ENCODE assay signal across 8 mouse cellular contexts in the genomic region with DNA sequence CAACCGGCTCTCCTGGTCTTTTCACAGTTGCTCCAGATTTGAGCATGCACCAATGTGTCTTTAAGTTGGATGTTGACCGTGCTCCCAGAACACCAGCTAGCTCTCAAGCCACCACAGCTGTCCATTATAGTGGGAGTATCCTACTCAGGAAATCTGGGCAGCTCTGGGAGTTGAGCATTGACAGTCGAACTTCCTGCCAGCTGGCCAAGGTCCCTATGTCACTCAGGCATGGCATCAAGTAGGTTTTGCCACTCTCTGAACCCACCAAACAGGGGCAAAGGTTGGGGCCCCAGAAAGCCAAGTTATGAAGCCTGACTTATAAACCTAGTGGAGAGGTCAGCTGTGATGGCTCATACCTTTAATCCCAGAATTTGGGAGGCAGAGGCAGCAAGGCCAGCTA. TPM values are rescaled to one million over a fixed set of nuclear protein-coding genes. Genes with fewer than 3 reads are reported as not detected.
DNase-seq lines count a peak whose midpoint lies in the region; ATAC-seq and TF ChIP-seq lines count a peak whose summit lies in the region.
"Had no signal": no experiment of that assay in that cellular context is flagged by ENCODE, and none has a peak within 500 bp of the region (broad histone marks: within the 10 kb centered on the region; RNA-seq: fewer than 3 reads in every experiment).

No protein-coding gene starts in this region.

- ATAC-seq in hindbrain, postnatal 0 days: no peak
- no peak for ATAC-seq in erythroblast, adult 5-6 weeks (replicated peaks; ENCODE audit: low FRiP score, poor library complexity, severe bottlenecking)
- ATAC-seq: forebrain, embryonic 14.5 days had no signal

- no peak for TF ChIP-seq CTCF in hindbrain, postnatal 0 days (IDR thresholded peaks at IDR 0.05; ENCODE audit: low read depth)

- 95% methylated on average over 3 of the region's 3 CpGs for WGBS in hindbrain, embryonic 10.5 days
- WGBS in hindbrain, postnatal 0 days: 66% methylated on average over 3 of the region's 3 CpGs
- 89% methylated on average over 3 of the region's 3 CpGs for WGBS in limb, embryonic 10.5 days

- peaks cover 31% of the 10 kb centered on the region for H3K4me1 ChIP-seq in hindbrain, embryonic 10.5 days (replicated peaks)
- peaks cover 15% of the 10 kb centered on the region for H3K4me1 ChIP-seq in hindbrain, postnatal 0 days (ENCODE audit: insufficient read depth, low read length)
- H3K4me1 ChIP-seq in limb, embryonic 10.5 days: peaks cover 28% of the 10 kb centered on the region

- no peak overlapping the region for H3K4me3 ChIP-seq in hindbrain, embryonic 10.5 days
- no peak overlapping the region for H3K4me3 ChIP-seq in hindbrain, postnatal 0 days (ENCODE audit: low read length)
- no peak overlapping the region for H3K4me3 ChIP-seq in limb, embryonic 10.5 days

- no peak overlapping the region for H3K4me2 ChIP-seq in hindbrain, postnatal 0 days (ENCODE audit: low read depth, low read length)

- H3K27me3 ChIP-seq in hindbrain, embryonic 10.5 days (ENCODE audit: insufficient read depth, poor library complexity, severe bottlenecking): no peaks in the 10 kb centered on the region
- no peaks in the 10 kb centered on the region for H3K27me3 ChIP-seq in hindbrain, postnatal 0 days (ENCODE audit: insufficient read depth, low read length)
- no peaks in the 10 kb centered on the region for H3K27me3 ChIP-seq in limb, embryonic 10.5 days (ENCODE audit: low read depth, poor library complexity, severe bottlenecking)

- no peak for DNase-seq in hindbrain, embryonic 10.5 days (ENCODE audit: low spot score)
- no peak for DNase-seq in hindbrain, postnatal 0 days (ENCODE audit: low spot score)
- peak; percentile 38 for DNase-seq in thymus, postnatal 25 days
- DNase-seq in thymus, postnatal 0 days (ENCODE audit: low spot score): no peak
- no peak for DNase-seq in limb, embryonic 10.5 days (ENCODE audit: low spot score)
- DNase-seq in frontal cortex, postnatal 14 days (ENCODE audit: low spot score in 2 of 2): no peak

- no peaks in the 10 kb centered on the region for H3K9me3 ChIP-seq in hindbrain, embryonic 10.5 days
- no peaks in the 10 kb centered on the region for H3K9me3 ChIP-seq in hindbrain, postnatal 0 days (ENCODE audit: low read length)
- no peaks in the 10 kb centered on the region for H3K9me3 ChIP-seq in limb, embryonic 10.5 days (replicated peaks)

- H3K36me3 ChIP-seq in hindbrain, embryonic 10.5 days: no peaks in the 10 kb centered on the region
- H3K36me3 ChIP-seq in hindbrain, postnatal 0 days (ENCODE audit: insufficient read depth, low read length): no peaks in the 10 kb centered on the region
- H3K36me3 ChIP-seq in limb, embryonic 10.5 days: no peaks in the 10 kb centered on the region

- H3K9ac ChIP-seq in hindbrain, postnatal 0 days (replicated peaks; ENCODE audit: low read length): no peak overlapping the region

- 0 out of 2 replicates have a peak overlapping the region, but pooled peaks have one; percentile 56 for H3K27ac ChIP-seq in hindbrain, embryonic 10.5 days
- H3K27ac ChIP-seq in hindbrain, postnatal 0 days: no peak overlapping the region
- H3K27ac ChIP-seq in limb, embryonic 10.5 days: peak overlapping the region; percentile 48; the same call in 1 of the 2 replicates

RNA-seq across cellular contexts. Expression of a gene that starts 35.8 kb away (rescaled TPM):
- 2,611 and 3,050 TPM in 2 replicates for polyA plus RNA-seq in hindbrain, embryonic 10.5 days (2016; fragmentation: Nextera tagmentation; extraction: Ambion mirVana)
- total RNA-seq in hindbrain, postnatal 0 days (2014; rRNA removed): 619 and 723 TPM in 2 replicates
- polyA plus RNA-seq in hindbrain, postnatal 0 days (2015; fragmentation: Nextera tagmentation; extraction: Ambion mirVana): 1,399 and 1,474 TPM in 2 replicates
- 3,795 and 4,477 TPM in 2 replicates for polyA plus RNA-seq in thymus, postnatal 0 days (2015; fragmentation: Nextera tagmentation; extraction: Ambion mirVana)
- polyA plus RNA-seq in limb, embryonic 10.5 days (2016; fragmentation: Nextera tagmentation; extraction: Ambion mirVana): 3,283 and 3,422 TPM in 2 replicates
- 1,027 and 1,158 TPM in 2 replicates for total RNA-seq in erythroblast, adult 5-6 weeks (2015; ENCODE audit: low replicate concordance)
- total RNA-seq in erythroblast, adult 5-6 weeks (2017; ENCODE audit: low replicate concordance): 910 and 1,101 TPM in 2 replicates
